29 mouse cellular contexts compared by ENCODE assay signal in the genomic region with DNA sequence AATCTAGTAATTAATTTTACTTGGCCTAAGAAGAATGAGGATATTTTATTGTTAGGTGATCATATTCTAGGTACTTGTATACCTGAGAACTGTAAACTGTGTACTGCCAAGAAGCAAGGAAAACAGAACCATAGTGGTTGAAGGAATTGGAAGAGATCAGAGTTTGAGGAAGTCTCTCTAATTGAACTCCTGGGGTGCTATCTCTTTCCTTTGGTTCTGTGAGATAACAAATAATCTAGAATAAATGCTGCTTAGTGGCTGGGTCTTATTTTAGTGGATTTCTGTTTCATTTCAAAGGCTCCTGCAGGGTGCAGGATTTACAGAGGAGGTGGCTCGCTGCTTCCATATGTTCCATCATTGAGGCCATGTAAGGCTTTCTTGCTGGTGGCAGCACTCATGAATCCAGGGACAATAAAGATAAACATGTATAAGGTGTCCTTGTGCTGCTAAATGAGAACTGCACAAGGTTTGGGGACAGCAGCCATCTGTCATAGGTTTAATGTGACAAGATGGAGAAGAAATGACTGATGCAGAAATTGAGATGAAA.
DNase-seq lines count a peak whose midpoint lies in the region; ATAC-seq and TF ChIP-seq lines count a peak whose summit lies in the region.
"Had no signal": no experiment of that assay in that cellular context is flagged by ENCODE, and none has a peak within 500 bp of the region (broad histone marks: within the 10 kb centered on the region; RNA-seq: fewer than 3 reads in every experiment).

No protein-coding gene starts in this region.

- no peaks in the 10 kb centered on the region for H3K27me3 ChIP-seq in midbrain, embryonic 11.5 days (ENCODE audit: control insufficient read depth, insufficient read depth, low read length)
- no peaks in the 10 kb centered on the region for H3K27me3 ChIP-seq in midbrain, postnatal 0 days (ENCODE audit: insufficient read depth, low read length)
- no peaks in the 10 kb centered on the region for H3K27me3 ChIP-seq in forebrain, postnatal 0 days (ENCODE audit: insufficient read depth, low read length)
- H3K27me3 ChIP-seq: CH12.LX; embryonic facial prominence, embryonic 15.5 days; Patski had no signal

- 88% methylated on average over 1 of the region's 1 CpGs for WGBS in midbrain, embryonic 11.5 days
- 78% methylated on average over 1 of the region's 1 CpGs for WGBS in midbrain, postnatal 0 days
- WGBS in forebrain, postnatal 0 days: 85% methylated on average over 1 of the region's 1 CpGs

- DNase-seq in frontal cortex, postnatal 10 days (ENCODE audit: low spot score in 2 of 2): no peak
- peak; percentile 39 for DNase-seq in midbrain, embryonic 11.5 days (ENCODE audit: low spot score, missing footprints)
- no peak for DNase-seq in midbrain, postnatal 0 days (ENCODE audit: low spot score)
- peak; percentile 52 for DNase-seq in brain, adult 2 months (ENCODE audit: low read depth, low spot score)
- DNase-seq in forebrain, postnatal 0 days: no peak
- DNase-seq: adrenal gland, adult 8-10 months; adrenal gland, postnatal 14 days; adrenal gland, postnatal 36 days; B cell, adult 2 months; cerebellum, adult 11 months; cerebellum, adult 18-20 months; cerebellum, adult 8-10 months; cerebellum, adult 9-11 months; cerebellum, postnatal 14 days; cerebellum, postnatal 36 days; embryo, embryonic 11 days had no signal

- ATAC-seq in frontal cortex, adult (ENCODE audit: low TSS enrichment): peak; percentile 81
- ATAC-seq in midbrain, embryonic 11.5 days (ENCODE audit: low FRiP score): no peak
- no peak for ATAC-seq in midbrain, postnatal 0 days (ENCODE audit: low FRiP score)
- ATAC-seq in forebrain, postnatal 0 days: no peak
- ATAC-seq: activated CD4-positive, CD25-positive, alpha-beta regulatory T cell, adult 4 months; CD4-positive, CD25-positive, alpha-beta regulatory T cell, adult 4 months; forebrain, embryonic 14.5 days; forebrain, embryonic 16.5 days; Patski had no signal

- H3K4me1 ChIP-seq in midbrain, embryonic 11.5 days (ENCODE audit: control insufficient read depth, insufficient read depth, low read length): no peaks in the 10 kb centered on the region
- no peaks in the 10 kb centered on the region for H3K4me1 ChIP-seq in midbrain, postnatal 0 days (ENCODE audit: insufficient read depth, low read length)
- H3K4me1 ChIP-seq in forebrain, postnatal 0 days (ENCODE audit: insufficient read depth): no peaks in the 10 kb centered on the region

- no peak for TF ChIP-seq CTCF in midbrain, postnatal 0 days (IDR thresholded peaks at IDR 0.05)
- no peak for TF ChIP-seq CTCF in forebrain, postnatal 0 days (IDR thresholded peaks at IDR 0.05; ENCODE audit: low read depth)

- H3K27ac ChIP-seq in midbrain, embryonic 11.5 days (ENCODE audit: low read depth, low read length): no peak overlapping the region
- H3K27ac ChIP-seq in midbrain, postnatal 0 days (ENCODE audit: low read depth, low read length): no peak overlapping the region
- H3K27ac ChIP-seq in forebrain, postnatal 0 days (ENCODE audit: low read depth, low read length): no peak overlapping the region
- H3K27ac ChIP-seq: embryonic facial prominence, embryonic 13.5 days; embryonic facial prominence, embryonic 15.5 days; forebrain, embryonic 10.5 days; forebrain, embryonic 12.5 days had no signal

- no peak overlapping the region for H3K4me2 ChIP-seq in midbrain, embryonic 11.5 days
- no peak overlapping the region for H3K4me2 ChIP-seq in midbrain, postnatal 0 days (ENCODE audit: low read depth, low read length, poor library complexity, severe bottlenecking)
- H3K4me2 ChIP-seq in forebrain, postnatal 0 days (ENCODE audit: low read depth): no peak overlapping the region
- H3K4me2 ChIP-seq: embryonic facial prominence, embryonic 13.5 days; embryonic facial prominence, embryonic 15.5 days; forebrain, embryonic 12.5 days had no signal

- no peaks in the 10 kb centered on the region; the same call in 1 of the 2 replicates for H3K9me3 ChIP-seq in midbrain, embryonic 11.5 days (ENCODE audit: control insufficient read depth, low read length)
- 0 out of 2 replicates have a peak, but pooled peaks cover 3% of the 10 kb centered on the region for H3K9me3 ChIP-seq in midbrain, postnatal 0 days (ENCODE audit: low read length)
- no peaks in the 10 kb centered on the region for H3K9me3 ChIP-seq in forebrain, postnatal 0 days (ENCODE audit: low read length)
- H3K9me3 ChIP-seq: embryonic facial prominence, embryonic 13.5 days; embryonic facial prominence, embryonic 15.5 days had no signal

- no peaks in the 10 kb centered on the region for H3K36me3 ChIP-seq in midbrain, embryonic 11.5 days (ENCODE audit: control insufficient read depth, insufficient read depth, low read length)
- H3K36me3 ChIP-seq in midbrain, postnatal 0 days (ENCODE audit: insufficient read depth, low read length): no peaks in the 10 kb centered on the region
- no peaks in the 10 kb centered on the region for H3K36me3 ChIP-seq in forebrain, postnatal 0 days (ENCODE audit: insufficient read depth)
- H3K36me3 ChIP-seq: embryonic facial prominence, embryonic 15.5 days; forebrain, embryonic 10.5 days; forebrain, embryonic 12.5 days; G1E had no signal

- H3K4me3 ChIP-seq in midbrain, embryonic 11.5 days (ENCODE audit: low read depth, low read length): no peak overlapping the region
- no peak overlapping the region for H3K4me3 ChIP-seq in midbrain, postnatal 0 days (ENCODE audit: low read depth, low read length)
- H3K4me3 ChIP-seq in forebrain, postnatal 0 days (ENCODE audit: low read depth, low read length): no peak overlapping the region
- H3K4me3 ChIP-seq: embryonic facial prominence, embryonic 13.5 days; embryonic facial prominence, embryonic 15.5 days; erythroblast, embryonic 14.5 days; forebrain, embryonic 10.5 days; forebrain, embryonic 12.5 days had no signal

- H3K9ac ChIP-seq in midbrain, embryonic 11.5 days (ENCODE audit: low read length): no peak overlapping the region
- H3K9ac ChIP-seq in midbrain, postnatal 0 days (replicated peaks; ENCODE audit: low read length, poor library complexity, severe bottlenecking): no peak overlapping the region
- H3K9ac ChIP-seq in forebrain, postnatal 0 days: no peak overlapping the region
- H3K9ac ChIP-seq: embryonic facial prominence, embryonic 13.5 days; embryonic facial prominence, embryonic 15.5 days; forebrain, embryonic 12.5 days had no signal

Comparison
In these comparisons a context has a peak if more than half of its experiments do, and no peak if none do; other contexts are left out.
1. DNase-seq: peak in midbrain, embryonic 11.5 days (single experiment) and brain, adult 2 months (single experiment); none in frontal cortex, postnatal 10 days (0 of 2), midbrain, postnatal 0 days (single experiment) and forebrain, postnatal 0 days (single experiment).